Mouse (Mus musculus): ENCODE measurements around the gene Slc24a3.

The Slc24a3 gene

GRCm38 (mm10) chr2:145429982-145430381, 262.4 kb downstream of the Slc24a3 start:
- no peak for DNase-seq (ENCODE audit: low read depth, low spot score)

GRCm38 (mm10) chr2:145434068-145434467, 266.5 kb downstream of the Slc24a3 start:
- no peak for DNase-seq (ENCODE audit: low read depth, low spot score)

- DNase-seq (ENCODE audit: low read depth, low spot score): no peak
These were observed 270.8 kb downstream of the Slc24a3 start for GRCm38 (mm10) chr2:145438336-145438735.

- DNase-seq (ENCODE audit: low read depth, low spot score): no peak
These were observed 272.2 kb downstream of the Slc24a3 start for GRCm38 (mm10) chr2:145439755-145440154.

GRCm38 (mm10) chr2:145457106-145457747, 289.7 kb downstream of the Slc24a3 start:
- DNase-seq (ENCODE audit: low read depth, low spot score): peak; percentile 10

DNA sequence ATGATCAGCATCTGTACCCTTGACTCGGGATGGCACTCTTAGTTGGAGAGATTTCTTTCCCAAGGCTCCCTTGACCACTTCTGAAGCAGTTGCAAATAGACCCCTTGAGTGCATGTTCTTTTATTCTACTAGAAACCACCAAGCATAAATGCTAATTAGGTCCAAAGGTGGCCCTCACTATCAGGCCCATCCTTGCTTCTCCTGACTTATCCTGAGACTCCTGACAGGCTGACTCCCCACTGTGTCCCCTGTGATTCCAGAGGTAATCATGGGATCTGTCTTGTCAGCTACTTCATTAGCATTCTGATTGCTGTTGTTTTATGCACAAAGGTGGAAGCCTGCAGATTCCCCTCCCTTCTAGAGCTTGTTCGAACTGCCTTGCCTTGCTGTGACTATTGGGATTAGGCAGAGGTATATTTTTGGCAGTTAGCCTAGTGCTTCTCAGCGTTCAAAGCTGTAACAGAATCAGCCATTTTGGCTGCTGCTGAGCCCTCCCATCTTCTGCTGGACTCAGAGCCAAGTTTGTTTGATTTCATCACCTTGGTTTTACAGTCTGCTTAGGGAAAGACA, 293.4 kb downstream of the Slc24a3 start:
- no peak for DNase-seq (ENCODE audit: low read depth, low spot score)

DNA sequence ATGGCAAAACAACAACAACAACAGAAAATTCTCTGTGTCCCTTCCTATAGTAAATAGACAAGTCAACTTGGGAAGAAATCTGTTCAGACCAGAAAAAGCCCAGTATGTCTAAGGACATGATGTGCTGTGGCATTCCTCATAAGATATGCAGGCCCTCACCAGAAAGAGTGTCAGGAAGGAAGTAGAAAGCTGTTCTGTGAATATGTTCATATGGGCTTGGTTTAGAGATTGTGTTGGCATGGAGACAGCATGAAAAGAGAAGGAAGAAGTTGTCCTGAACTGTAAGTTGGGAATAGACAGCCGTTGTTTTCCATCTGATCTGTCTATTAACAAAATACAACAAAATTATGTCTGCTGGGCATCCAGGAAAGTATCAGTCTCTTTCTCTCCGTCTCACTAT, 294.7 kb downstream of the Slc24a3 start:
- no peak for DNase-seq (ENCODE audit: low read depth, low spot score)

DNA sequence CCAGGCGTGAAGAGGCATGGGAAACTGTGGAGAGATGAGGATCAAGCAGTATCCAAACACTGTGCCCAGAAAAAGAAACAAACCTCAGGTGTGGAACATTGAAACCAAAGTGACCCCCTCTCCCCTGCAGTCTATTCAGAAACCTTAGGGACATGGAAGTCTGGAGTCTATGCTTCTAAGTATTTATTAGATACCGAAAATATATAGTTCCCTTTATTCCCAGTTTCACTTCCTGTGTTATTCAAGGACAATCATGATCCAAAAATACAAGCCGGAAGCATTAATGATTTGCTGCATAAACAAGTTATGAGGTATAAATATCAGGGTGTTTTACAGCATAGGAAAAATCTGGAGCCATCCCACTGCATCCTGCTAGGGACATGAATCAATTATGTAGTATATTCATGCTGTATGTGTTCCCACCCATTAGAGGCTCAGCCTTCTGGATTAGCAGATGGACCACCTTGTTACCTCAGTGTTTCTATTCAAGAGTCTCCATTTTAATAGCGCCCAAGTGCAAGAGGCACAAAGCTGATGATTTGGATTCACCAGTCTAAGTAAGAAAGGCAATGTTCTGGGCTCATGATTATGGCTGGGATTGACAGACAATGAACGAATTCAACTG, 301.3 kb downstream of the Slc24a3 start:
- DNase-seq (ENCODE audit: low read depth, low spot score): no peak

- no peak for DNase-seq (ENCODE audit: low read depth, low spot score)
These were observed 309.9 kb downstream of the Slc24a3 start for GRCm38 (mm10) chr2:145477484-145477883.

DNA sequence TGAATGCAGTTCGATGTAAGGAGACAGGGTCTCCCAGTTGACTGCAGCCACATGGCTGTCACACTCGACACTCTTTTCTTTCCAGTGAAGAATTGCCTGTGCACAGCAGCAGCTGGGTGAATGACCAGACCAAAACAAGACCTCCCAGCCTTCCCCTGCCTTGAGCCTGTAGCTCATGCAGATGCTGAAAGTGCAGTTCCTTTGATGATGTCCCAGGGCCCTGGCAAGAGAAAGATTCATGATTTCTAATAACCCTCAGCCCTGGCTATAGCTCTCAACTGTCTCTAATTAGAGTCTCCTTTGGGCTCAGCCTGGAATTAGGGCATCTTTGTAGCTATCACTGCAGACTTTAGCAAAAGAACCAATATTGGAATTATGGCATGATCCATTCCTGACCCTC, 312.1 kb downstream of the Slc24a3 start:
- peak; percentile 17 for DNase-seq (ENCODE audit: low read depth, low spot score)

DNA sequence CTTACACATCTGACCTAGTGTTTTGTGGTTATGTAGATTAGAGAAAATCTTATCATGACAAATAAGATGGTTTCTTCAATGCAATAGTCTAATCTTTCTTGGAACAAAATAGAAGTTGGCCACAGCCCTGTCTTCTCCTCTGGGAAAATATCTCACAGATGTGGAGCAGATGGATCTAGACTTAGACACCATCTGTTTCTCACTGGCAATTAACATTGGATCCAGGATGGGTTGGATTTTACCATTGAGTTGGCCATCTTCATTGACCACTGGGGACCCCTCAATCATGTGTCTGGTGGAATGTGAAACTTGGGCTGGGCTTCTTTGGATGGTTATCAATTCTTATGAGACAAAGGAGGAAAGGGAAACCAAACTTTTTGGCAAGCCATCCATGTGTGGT, 332.7 kb downstream of the Slc24a3 start:
- no peak for DNase-seq (ENCODE audit: low read depth, low spot score)

DNA sequence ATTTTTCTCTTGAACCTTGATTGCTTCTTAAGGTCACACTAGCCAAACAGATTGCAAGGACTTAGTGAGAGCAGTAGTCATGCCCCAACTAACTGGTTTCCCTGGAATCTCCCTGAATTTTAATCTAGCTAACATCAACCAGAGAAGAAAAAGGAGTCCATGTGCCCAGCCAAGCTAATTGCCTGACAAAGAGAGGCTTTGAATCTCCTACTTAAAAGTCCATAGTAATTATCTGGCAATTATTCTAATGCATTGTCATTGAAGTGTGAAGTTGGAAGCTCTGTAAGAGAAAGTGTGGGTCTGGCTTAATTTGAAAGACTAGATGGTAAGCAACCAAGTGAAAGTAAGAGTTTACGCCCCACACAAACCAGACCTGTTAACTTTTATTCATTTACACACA, 333.9 kb downstream of the Slc24a3 start:
- no peak for DNase-seq (ENCODE audit: low read depth, low spot score)

- no peak for DNase-seq (ENCODE audit: low read depth, low spot score)
These were observed 340.1 kb downstream of the Slc24a3 start for GRCm38 (mm10) chr2:145507702-145508101.

DNA sequence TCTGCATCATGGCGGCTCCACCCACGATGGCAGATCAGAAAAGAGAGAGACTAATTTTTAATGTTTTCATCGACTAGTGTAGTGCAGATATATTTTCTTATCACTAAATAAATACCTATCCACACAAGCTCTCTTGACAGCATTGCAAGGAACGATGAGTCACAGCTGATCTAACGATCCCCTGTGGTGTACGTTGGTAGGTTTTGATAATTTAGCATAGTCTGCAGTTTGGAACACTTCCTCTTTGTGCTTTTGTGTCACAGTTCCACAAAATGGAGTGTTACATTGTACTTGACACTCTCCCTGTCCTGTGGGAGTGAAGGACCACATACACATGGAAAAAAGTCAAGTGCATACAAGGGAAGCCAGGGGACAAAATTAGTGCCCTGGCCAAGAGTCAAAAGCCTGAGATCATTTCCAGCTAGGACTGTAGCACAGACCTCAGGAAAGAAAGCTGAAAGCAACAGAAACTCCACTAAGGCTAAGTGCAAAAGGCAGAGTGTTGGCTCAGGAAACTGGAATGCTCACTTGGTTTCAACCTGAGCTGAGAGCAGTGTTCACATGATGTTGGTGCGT, 343.2 kb downstream of the Slc24a3 start:
- DNase-seq (ENCODE audit: low read depth, low spot score): no peak

DNA sequence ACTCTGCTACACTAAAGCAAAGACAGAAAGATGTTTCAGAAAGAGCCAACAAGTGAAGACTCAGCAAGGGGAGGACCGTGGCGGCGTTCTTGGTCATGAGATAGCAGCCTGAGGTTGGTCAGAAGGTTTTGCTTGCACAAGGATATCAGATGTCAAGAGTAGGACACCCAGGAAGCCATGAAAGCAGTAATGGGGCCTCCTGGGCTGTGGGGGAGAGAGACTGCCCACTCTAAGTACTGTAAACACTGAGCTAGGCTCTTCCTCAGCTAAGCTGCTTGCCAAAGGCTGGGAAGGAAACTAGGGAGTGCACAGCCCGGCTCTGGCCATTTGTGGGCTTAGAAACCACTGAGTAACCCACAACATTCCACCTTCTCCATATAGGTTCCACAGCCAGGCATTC, 348.4 kb downstream of the Slc24a3 start:
- DNase-seq (ENCODE audit: low read depth, low spot score): no peak

GRCm38 (mm10) chr2:145517346-145517745, 349.8 kb downstream of the Slc24a3 start:
- peak; percentile 69 for DNase-seq (ENCODE audit: low read depth, low spot score)

GRCm38 (mm10) chr2:145522017-145522416, 354.5 kb downstream of the Slc24a3 start:
- no peak for DNase-seq (ENCODE audit: low read depth, low spot score)

- DNase-seq (ENCODE audit: low read depth, low spot score): no peak
These were observed 355.8 kb downstream of the Slc24a3 start for GRCm38 (mm10) chr2:145523381-145523780.

GRCm38 (mm10) chr2:145527151-145527550, 359.6 kb downstream of the Slc24a3 start:
- DNase-seq (ENCODE audit: low read depth, low spot score): no peak

- no peak for DNase-seq (ENCODE audit: low read depth, low spot score)
These were observed 363.4 kb downstream of the Slc24a3 start for GRCm38 (mm10) chr2:145530941-145531353.

DNA sequence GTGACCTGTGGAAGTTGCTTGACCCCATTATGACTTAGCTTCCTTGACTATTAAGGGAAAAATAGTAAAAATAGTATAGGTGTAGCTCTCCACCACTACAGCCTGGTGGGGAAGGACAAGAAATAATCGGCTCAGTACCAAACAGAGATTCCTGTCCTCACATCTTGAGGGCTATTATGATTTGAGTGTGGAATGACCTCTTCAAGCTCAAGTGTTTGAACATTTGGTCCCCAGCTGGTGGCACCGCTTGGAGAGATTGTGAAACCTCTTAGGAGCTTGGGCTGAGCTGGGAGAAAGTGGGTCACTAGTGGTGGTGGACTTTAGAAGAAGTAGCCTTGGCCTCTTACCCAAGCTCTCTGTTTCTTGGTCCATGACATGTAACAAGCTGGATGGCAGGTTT, 365.5 kb downstream of the Slc24a3 start:
- DNase-seq (ENCODE audit: low read depth, low spot score): no peak

DNA sequence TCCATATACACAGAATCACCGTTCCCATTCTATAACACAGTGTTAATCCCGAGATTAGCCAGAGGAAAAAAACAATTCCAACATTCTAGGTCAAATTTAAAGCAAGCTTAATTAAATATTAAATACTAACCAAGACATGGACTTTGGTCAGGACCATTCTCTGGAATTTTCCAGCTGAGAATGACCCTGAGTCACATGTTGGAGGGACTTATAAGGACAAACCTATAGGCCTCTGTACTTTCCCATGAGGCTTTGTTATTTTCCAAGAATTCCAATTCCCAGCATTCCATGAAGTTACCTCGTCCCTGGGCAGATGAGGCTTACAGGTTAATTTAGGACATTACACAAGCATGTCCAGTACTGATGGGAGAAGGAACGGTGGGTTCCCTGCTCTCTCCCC, 367.8 kb downstream of the Slc24a3 start:
- DNase-seq (ENCODE audit: low read depth, low spot score): no peak

- no peak for DNase-seq (ENCODE audit: low read depth, low spot score)
These were observed 368.2 kb downstream of the Slc24a3 start for GRCm38 (mm10) chr2:145535774-145536173.
